Mouse (Mus musculus) cerebellum, postnatal 14 days (tissue): ENCODE data around the gene Trdmt1.
"Not testable (repeated sequence)": the region's sequence is repeated elsewhere in the genome, so short reads cannot be mapped to it uniquely, and the experiment has no call there.

Experiments used
- DNase-seq, 2 experiments: peaks; one replicate each; pipeline ENCODE4 v3.0.0; 2021; ENCODE audit warnings: mixed read lengths in 2 of 2

Trdmt1 gene

GRCm38 (mm10) chr2:13544193-13544824 is at the start of gene Trdmt1:
Gene Trdmt1 (minus strand): TSS chr2:13544668.
- DNase-seq, result peak; percentile 82 to 83

DNA sequence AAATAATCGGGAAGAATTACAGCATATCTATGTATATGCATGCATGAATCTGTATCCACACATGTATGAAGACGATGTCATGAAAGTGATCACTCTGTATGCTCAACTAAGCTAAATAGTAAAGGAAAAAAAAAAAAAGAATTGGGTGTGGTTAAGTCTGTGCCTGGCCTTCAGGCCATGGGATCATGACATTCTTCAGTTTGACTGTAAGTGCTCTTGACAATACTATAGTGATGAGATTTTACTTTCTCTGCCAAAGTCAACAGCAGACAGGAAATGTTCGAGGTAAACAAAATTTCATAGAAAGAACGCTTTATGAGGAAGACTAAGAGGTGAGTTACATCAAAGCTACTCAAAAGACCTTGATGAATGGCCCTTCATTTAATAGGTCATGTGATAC is 48.9 kb upstream of the Trdmt1 start:
- DNase-seq, result no peak

DNA sequence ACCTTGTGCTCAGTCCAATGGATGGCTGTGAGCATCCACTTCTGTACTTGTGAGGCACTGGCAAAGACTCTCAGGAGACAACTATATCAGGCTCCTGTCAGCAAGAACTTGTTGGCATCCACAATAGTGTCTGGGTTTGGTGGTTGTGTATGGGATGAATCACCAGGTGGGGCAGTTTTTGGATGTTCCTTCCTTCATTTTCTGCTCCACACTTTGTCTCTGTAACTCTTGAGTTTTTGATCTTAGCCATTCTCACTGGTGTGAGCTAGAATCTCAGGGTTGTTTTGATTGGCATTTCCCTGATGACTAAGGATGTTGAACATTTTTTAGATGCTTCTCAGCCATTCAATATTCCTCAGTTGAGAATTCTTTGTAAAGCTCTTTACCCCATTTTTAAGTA is 39.3 kb upstream of the Trdmt1 start:
- not testable (repeated sequence) for DNase-seq

GRCm38 (mm10) chr2:13582184-13582583 is 37.7 kb upstream of the Trdmt1 start:
- DNase-seq, result no peak

- DNase-seq, result peak; percentile 26 to 48
Measured at GRCm38 (mm10) chr2:13579991-13580390, 35.5 kb upstream of the Trdmt1 start.

- no peak for DNase-seq
Measured at GRCm38 (mm10) chr2:13579315-13579714, 34.8 kb upstream of the Trdmt1 start.

- DNase-seq, result peak; percentile 71 to 76
Measured at GRCm38 (mm10) chr2:13578473-13579152, 34.1 kb upstream of the Trdmt1 start.

- no peak for DNase-seq
Measured at GRCm38 (mm10) chr2:13577399-13577798, 32.9 kb upstream of the Trdmt1 start.

- DNase-seq, result peak in 1 of 2 experiments; percentile 15
Measured at GRCm38 (mm10) chr2:13575926-13576325, 31.5 kb upstream of the Trdmt1 start.

GRCm38 (mm10) chr2:13575287-13575801 is 30.9 kb upstream of the Trdmt1 start:
- peak; percentile 73 to 76 for DNase-seq

GRCm38 (mm10) chr2:13574801-13575150 is 30.3 kb upstream of the Trdmt1 start:
- peak in 1 of 2 experiments; percentile 23 for DNase-seq

GRCm38 (mm10) chr2:13574066-13574800 is 29.8 kb upstream of the Trdmt1 start:
- peak; percentile 67 to 70 for DNase-seq

GRCm38 (mm10) chr2:13573408-13574065 is 29.1 kb upstream of the Trdmt1 start, which contains the start of gene Vim:
Gene Vim (plus strand): TSS chr2:13573927.
- peak; percentile 81 to 87 for DNase-seq

DNA sequence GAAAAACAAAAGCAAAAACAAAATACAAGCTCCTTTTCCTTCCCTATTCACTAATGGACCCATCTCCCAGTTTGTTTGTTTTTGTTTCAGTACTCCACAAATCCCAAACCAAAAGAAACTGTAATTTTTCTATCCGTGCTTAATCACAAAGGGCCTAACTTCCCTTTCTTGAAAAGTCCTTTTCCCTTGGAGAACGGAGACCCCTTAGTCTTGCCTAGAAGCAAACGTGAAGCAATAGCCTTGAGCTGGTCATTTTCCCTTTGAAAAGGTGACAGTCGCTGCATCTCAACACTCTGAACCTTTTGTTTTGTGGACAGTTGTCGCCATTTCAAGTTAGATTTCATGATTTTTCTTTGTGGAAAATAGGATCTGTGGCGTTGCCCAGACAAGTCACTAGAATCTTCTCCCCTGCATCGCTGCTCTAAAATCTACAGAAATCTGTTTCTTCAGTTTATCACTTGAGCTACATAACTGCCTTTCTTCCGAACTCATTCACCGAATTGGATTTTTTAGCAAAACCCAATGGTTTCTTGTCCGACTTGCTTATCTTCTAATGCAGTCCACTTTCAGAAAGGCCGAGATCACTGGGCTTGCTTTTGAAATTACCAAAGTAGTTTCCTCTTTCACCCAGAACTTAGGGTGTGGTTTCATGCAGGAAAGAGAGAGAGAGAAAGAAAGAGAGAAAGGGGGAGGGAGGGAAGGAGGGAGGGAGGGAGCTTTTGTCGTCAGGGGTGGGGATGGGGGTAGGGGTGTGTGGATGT is 28.4 kb upstream of the Trdmt1 start:
- no peak for DNase-seq

DNA sequence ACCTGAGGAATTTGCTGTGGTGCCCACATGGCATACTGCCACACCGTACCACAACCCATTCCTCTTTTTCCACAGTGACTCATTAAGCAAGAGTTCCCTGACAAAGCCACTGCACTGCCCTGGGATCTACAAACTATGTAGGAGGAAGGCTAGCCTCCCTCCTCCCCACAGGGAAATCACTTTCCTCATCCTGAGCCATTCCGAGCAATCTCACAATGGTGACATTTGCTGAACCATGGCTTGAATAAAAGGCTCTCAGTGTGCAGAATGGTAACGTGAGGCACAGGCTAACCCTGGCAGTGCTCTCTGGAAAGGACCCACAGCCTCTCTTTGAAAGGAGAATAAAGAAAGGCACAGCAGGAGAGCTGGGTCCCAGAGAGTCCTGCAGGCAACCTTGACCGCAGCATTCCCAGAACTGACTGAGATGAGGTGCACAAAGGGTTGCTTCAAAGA is 27.7 kb upstream of the Trdmt1 start:
- no peak for DNase-seq

DNA sequence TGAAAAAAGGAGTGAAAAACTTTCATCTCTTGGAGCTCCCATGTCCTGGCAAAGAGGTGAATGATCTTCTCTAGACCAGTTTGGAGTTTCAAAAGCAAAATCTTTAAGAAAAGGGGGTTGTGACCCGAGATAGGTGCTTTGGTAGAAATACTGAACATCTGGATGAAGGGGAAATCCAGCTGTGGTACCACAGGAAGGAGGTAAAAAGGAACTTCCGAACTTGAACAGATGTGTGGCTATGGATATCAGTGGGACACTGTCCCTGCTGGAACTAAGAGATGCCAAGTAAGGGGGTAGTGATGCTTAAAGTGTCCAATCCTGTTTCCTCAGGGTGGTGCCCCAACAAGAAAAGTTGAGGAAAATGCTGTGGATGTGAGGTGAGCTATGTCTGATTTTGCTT is 25.7 kb upstream of the Trdmt1 start:
- no peak for DNase-seq

- DNase-seq, result no peak
Measured at GRCm38 (mm10) chr2:13560396-13560795, 15.9 kb upstream of the Trdmt1 start.

GRCm38 (mm10) chr2:13559729-13560128 is 15.3 kb upstream of the Trdmt1 start:
- no peak for DNase-seq

DNA sequence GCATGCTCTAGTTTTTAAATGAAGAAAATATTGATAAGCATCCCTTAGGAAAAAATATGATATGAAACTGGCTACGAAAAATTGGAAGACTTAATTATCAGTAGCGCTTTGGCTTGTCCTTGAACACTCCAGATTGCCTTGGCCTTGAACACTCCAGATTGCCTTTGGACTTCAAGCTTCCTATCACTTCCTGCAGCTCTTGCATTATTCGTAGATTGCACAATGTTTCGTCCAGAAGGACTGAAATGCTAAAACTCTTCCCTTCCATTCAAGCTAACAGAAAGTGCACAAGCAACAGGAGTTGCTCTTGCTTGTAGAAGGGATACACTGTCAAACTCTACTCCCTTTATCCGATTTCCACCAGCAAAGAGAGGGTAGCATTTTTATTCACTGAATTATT is 14.8 kb upstream of the Trdmt1 start:
- no peak for DNase-seq

DNA sequence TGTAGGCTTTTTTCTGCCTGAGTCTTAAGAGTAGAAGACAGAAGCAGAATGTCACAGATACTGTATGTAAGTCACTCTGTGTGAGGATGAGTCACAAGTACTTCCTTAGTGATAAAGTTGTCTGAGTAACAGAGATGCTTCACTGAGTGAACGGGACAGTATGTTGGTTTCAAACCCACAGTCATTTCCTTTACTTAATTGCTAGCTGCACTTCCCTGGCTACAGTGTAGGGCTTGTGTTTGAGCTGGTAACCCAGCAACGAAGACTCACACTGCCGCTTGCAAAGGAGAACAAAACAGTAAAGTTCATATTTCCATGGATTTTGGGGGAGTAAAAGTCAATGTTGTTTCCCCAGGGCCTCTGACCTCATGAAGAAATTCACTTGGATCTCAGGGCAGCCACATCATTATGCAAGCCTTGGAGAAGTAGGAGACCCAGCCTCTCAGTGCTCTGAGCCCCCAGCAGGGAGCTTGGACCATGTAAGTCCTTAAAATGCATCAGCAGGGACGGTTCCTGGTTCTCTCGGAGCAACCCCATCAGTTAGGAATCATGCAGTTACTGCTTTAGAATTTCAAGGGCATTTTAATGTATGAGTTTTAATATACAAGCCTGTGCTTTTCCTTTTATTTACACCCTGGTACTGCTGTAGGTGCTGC is 14.3 kb upstream of the Trdmt1 start:
- DNase-seq, result no peak
